Mouse (Mus musculus): ENCODE data around the gene Cd37. TPM values are rescaled to one million over a fixed set of nuclear protein-coding genes. Genes with fewer than 3 reads are reported as not detected.
A peak's percentile ranks its signal among the peaks of the same experiment; 100 is the strongest.

Cd37 gene
- total RNA-seq, 2 experiments from 2014 or later, result 0.69 to 1.3 TPM

DNA sequence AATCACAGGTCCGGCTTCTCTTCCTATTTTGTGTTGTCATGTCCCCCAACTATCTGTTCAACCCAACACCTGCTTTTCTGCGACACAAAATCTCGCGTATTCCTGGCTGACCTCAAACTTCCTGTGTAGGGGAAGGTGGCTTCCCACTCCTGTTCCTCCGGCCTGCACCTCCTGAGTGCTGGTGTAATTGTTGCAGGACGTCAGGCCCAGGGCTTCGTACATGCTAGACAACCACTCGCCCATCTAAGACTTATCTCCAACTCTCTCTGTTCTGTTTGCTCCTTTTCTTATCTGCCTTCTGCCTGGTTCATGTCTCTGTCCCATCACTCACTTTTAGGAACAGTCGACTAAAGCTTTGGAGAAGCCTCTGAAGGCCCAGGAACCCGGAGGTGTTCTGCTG lies 27.8 kb downstream of the Cd37 start:
- no peak overlapping the region for H3K4me3 ChIP-seq
- intact Hi-C loops (cut with DNase I), result no loop called here
- no peak overlapping the region for H3K27ac ChIP-seq
- no peak for DNase-seq
- no peak for TF ChIP-seq CTCF (IDR thresholded peaks at IDR 0.05)

DNA sequence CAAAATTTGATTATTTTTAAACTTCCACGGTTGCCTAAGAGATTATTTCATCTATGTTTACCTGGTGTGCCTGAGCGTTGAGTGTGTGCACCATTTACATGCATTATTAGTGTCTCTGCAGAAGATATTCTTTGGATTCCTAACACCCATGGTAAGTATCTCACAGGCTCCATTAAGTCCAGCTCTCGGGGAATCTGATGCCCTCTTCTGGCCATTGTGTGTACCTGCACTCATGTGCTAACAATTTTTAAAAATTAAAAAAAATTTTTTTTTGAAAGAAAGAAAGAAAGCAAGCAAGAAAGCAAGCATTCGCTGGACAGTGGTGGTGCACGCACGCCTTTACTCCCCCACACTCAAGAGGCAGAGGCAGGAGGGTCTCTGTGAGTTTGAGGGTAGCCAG lies 30.7 kb downstream of the Cd37 start:
- no peak for DNase-seq
- Histone ChIP-seq H3K27ac (no peak overlapping the region), H3K4me3 (no peak overlapping the region)
- intact Hi-C loops (cut with DNase I), result no loop called here
- peak; percentile 13; the same call in 1 of the 2 replicates for TF ChIP-seq CTCF (IDR thresholded peaks at IDR 0.05)

DNA sequence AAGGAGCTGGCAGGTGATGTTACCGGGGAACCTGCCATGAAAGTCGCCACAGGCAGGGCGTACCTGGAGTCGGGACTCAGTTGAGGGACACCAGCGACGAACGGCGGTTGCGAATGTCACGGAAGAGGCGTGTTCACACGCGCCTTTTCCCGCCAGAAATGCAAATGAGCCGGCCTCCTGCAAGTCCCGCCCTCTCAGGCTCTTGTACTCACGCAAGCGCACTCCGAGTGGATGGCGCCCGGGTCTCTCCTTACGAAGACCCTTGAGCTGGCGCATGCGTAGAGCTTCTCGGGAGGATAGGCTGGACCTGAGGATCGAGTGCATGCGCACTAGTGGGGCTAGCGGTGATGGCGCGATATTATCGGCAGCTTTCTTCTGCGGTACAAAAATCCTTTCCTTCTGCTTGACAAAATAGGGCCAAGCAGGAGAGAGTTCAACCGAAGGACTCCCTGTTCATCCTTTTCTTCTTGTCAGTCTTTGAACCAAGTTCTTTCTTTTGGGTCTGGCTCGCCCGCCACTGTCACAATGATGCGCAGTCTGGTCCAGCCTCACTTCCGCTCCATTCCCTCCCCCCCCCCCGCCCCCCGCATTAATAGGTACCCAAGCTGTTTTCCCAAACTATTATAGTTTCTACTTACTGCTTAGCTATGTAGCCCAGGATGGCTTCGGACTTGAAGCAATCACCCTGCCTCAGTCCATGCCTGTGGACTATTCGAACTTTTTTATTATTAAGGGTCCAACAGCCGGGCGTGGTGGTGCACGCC lies 34.4 kb downstream of the Cd37 start, which contains the start of gene Ccdc155:
TSS of gene Ccdc155 (minus strand) at position 513 of the 764 bp plus-strand sequence.
- intact Hi-C loops (cut with DNase I), result no loop called here
- peak within 1 kb of the TSS; percentile 77 for H3K4me3 ChIP-seq
- DNase-seq, result peak; percentile 90
- no peak for TF ChIP-seq CTCF (IDR thresholded peaks at IDR 0.05)
- peak within 1 kb of the TSS; percentile 57 for H3K27ac ChIP-seq

DNA sequence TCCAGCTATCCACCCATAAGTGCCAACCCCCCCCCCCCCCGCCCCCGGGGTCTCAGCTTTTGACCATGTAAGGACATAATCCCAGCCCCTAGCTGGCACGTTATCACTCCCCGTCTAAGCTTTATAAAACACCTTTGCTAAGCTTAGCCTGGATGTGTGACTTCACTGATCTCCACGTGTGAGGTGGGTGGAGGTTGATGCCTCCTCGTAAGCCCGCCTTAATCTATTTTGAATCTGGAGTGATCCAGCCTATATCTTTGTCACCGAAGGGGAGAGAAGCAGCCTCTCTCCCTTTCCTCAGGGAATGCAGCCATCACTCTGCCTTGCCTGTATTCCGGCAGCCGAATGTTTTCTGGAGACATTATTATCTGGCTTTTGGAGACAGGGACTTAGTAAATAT lies 36.3 kb downstream of the Cd37 start:
- DNase-seq, result no peak
- intact Hi-C loops (cut with DNase I), result no loop called here
- no peak overlapping the region for H3K27ac ChIP-seq
- no peak overlapping the region for H3K4me3 ChIP-seq
- TF ChIP-seq CTCF (IDR thresholded peaks at IDR 0.05), result no peak

DNA sequence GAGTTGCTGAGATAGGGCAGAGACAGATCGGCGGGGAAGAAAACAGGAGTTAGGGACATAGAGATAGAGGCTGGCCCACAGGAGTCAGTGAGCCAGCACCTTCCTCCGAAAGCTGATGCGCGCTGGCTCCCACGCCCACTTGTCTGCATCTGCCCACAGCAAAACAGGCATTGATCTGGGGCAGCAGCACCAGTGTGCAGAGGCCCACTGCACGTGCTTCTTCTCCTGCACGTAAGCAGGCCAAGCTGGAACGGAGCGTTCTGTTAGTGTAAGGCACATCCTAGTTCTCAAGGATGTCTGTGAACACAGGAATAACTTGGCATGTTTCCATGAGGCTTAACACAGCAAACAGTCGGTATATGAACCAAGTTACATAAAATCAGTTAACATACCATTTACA lies 40.0 kb downstream of the Cd37 start:
- DNase-seq, result no peak
- no peak for TF ChIP-seq CTCF (IDR thresholded peaks at IDR 0.05)
- Histone ChIP-seq H3K4me3 (no peak overlapping the region), H3K27ac (no peak overlapping the region)
- intact Hi-C loops (cut with DNase I), result loop anchor here (1.0 to 2.0 kb wide), 2 partner anchors 37 to 120 kb away; no protein-coding TSS in a partner anchor

DNA sequence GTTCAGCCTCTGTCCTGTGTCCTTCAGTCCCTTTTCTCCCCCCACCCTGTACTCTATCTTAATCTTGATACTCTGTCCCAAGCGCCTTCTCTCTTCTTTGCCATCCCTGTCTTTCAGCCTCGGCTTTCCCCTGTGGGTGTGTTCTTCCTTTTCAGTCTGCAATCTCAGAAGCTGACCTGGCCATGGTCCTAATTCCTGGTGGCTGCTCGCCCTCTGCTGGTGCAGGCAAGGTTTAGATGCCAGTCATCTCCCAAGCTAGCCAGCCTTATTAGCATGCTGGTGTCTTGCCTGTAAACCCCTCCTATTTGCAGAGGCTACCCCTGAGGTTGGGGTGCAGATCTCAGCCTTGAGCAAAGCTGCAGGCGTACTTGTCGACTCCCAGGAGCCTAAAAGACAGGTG lies 40.5 kb downstream of the Cd37 start:
- Histone ChIP-seq H3K4me3 (no peak overlapping the region), H3K27ac (no peak overlapping the region)
- peak; percentile 84 for TF ChIP-seq CTCF (IDR thresholded peaks at IDR 0.05)
- peak; percentile 88 for DNase-seq
- intact Hi-C loops (cut with DNase I), result loop anchor here (1.0 to 2.0 kb wide), 2 partner anchors 36 to 120 kb away; no protein-coding TSS in a partner anchor

DNA sequence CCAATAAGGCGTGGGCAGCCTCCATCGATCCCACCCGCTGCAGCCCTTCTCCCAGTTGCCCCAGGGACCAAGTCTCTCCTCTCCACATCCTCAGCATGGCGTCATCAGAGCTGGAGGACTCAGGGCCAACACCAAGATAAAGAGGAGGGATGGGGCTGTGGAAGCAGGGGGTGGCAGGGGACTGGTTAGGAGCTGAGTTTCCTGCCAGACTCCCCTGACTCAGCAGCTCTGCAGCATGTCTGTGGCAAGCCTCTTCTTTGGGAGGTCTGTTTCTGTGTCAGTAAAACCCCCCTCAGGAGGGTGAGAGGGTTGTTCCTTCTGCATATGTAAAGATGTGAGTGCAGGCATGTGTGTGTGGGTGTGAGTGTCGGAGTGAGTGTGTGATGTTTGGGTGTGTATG lies 41.9 kb downstream of the Cd37 start:
- no peak overlapping the region for H3K4me3 ChIP-seq

DNA sequence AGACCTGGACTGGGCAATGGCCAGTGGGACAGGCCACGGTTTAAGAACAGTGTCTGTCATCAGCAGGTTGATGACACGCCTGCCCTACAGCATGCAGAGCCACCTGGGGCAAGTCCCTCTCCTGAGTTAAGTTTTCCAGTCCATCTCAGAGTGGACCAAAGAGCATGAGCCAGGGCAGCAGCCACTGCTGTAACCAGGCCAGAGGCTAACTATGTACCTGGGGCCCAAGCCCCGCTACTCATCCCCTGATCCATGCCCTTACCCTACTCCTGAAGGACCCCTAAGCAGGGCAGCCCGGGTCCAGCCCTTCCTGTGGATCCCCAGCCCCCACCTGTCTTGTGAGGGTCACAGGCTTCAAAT lies 42.8 kb downstream of the Cd37 start:
- no peak for TF ChIP-seq CTCF (IDR thresholded peaks at IDR 0.05)
- DNase-seq, result no peak
- Histone ChIP-seq H3K27ac (peak overlapping the region; percentile 74), H3K4me3 (no peak overlapping the region)
- intact Hi-C loops (cut with DNase I), result no loop called here

More for the DNA sequence above, 41.9 kb downstream of the Cd37 start:
- no peak overlapping the region for H3K27ac ChIP-seq
- no peak for DNase-seq
- intact Hi-C loops (cut with DNase I), result no loop called here
- TF ChIP-seq CTCF (IDR thresholded peaks at IDR 0.05), result no peak

DNA sequence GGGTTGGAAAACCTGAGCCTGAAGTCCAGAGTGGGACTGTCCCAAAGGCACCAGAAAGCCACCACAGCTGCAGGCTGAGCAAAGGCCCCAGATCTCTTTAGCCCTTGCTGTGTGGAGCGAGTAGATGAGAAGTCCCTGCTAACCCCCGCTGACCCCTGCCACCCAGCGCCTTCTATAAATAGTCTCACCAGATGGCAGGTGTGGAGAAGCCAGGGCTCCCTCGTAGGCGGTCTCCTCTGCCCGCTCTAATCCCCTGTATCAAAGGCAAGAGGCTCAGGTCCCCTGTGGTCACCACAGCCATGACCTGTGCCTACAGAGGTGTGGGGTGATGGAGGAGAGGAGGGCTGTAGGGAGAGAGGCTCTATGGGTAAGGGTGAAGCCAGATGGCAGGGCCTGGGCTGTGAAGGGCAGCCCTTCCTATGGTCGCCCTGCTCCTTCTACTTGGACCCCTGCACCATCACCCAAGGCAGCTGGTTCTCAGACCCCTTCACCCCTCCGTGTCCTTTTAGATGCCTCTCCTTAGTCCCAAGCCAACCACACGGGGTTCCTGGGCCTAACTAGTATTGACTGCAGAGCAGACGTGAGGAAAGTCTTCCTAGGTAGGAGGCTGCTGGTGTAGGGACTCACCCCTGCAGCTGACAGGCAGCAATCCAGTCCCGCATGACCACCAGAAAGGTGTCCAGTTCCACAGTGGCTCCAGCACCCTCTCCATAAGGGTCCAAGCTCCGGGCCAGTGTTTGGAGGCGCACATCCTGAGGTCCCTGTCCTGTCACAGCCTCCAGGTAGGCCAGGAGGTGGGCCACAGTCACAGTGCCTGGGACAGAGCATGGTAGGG lies 43.4 kb downstream of the Cd37 start:
- TF ChIP-seq CTCF (IDR thresholded peaks at IDR 0.05), result no peak
- intact Hi-C loops (cut with DNase I), result no loop called here
- no peak overlapping the region for H3K4me3 ChIP-seq
- H3K27ac ChIP-seq, result peak overlapping the region; percentile 74
- peak; percentile 74 for DNase-seq

DNA sequence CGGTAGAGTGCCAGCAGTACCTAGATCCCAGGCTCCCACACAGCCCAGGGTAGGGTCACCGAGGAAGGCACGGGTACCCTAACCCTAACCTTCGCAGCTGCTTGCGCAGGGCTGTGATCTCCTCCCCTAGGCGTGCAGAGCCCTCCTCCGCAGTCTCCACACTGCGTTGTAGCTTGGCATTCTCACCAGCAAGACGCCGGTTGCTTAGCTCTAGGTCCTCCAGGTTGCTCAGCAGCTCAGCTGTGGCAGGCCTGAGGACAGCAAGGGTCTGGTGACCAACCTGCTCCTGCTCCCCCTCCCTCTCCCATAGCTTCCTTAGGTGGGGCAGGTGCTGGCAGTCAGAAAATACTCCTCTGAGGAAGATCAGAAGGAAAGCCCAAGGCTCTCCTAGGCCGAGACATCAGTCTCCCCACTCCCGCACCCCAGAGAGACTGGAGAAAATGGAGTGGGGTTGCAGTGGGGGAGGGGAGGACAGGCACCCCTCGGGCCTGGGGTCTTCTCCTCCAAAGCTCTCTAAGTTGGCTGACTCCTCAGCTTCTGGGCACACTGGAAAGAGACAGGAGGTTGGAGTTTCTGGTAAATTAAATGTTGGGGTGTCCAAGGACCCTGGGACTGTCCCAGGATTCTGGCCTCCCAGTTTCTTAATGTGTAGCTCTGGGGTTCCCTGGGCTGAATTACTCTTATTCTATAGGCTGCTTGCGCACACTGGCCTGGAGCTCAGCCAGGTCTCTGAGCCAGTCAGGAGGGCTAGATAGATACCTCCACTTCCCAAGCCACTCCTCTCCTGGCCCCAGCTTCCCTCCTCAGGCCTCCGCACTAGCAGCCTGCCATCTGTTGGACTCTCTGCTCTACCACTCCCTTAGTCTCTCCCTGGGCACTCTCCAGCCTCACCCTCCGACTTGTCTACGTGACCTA lies 44.8 kb downstream of the Cd37 start:
- TF ChIP-seq CTCF (IDR thresholded peaks at IDR 0.05), result no peak
- no peak overlapping the region for H3K4me3 ChIP-seq
- no peak for DNase-seq
- intact Hi-C loops (cut with DNase I), result no loop called here
- H3K27ac ChIP-seq, result peak overlapping the region; percentile 74

DNA sequence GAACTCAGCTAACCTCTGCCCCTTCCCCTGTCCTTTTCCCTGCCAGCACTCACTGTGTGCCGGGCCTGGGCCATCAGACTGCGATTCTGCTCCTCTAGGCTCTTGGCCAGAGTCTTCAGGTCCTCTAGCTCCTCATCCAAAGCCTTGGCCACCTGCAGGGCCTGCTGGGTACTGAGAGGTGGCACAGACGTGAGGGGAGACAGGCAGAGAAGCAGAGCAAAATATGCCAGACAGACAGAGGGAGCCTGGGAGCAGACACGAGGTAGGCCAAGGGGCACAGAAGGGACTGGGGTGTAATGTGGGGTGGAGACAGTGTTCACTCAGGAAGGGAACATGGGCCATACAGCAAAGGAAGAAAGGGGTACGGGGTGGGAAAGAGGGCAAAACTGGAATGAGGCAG lies 45.5 kb downstream of the Cd37 start:
- no peak for DNase-seq
- intact Hi-C loops (cut with DNase I), result no loop called here
- Histone ChIP-seq H3K27ac (peak overlapping the region; percentile 74), H3K4me3 (no peak overlapping the region)
- peak; percentile 20; the same call in 1 of the 2 replicates for TF ChIP-seq CTCF (IDR thresholded peaks at IDR 0.05)
